Mouse (Mus musculus): ENCODE data around the gene Qrich1.
A peak's percentile ranks its signal among the peaks of the same experiment; 100 is the strongest.

Gene Qrich1

DNA sequence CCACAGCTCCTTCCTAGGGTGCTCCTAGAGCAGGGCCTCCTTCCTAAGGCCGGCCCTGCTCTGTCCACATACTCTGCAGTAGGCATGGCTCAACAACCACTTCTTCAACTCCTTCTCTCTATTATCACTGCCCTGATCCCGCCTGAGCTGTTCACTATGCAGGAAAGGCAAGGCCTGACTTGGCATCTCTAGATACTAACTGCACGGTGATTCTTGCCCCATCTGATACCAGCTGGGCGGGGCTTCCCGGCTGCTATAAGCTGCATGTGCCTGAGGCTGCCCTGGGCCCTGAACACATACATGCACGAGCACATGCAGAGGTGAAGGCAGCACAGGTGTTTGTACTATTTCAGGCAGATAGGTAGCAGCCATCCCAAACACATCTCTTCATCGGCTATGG, 47.5 kb downstream of the Qrich1 start:
- DNase-seq (ENCODE audit: low spot score) = no peak

DNA sequence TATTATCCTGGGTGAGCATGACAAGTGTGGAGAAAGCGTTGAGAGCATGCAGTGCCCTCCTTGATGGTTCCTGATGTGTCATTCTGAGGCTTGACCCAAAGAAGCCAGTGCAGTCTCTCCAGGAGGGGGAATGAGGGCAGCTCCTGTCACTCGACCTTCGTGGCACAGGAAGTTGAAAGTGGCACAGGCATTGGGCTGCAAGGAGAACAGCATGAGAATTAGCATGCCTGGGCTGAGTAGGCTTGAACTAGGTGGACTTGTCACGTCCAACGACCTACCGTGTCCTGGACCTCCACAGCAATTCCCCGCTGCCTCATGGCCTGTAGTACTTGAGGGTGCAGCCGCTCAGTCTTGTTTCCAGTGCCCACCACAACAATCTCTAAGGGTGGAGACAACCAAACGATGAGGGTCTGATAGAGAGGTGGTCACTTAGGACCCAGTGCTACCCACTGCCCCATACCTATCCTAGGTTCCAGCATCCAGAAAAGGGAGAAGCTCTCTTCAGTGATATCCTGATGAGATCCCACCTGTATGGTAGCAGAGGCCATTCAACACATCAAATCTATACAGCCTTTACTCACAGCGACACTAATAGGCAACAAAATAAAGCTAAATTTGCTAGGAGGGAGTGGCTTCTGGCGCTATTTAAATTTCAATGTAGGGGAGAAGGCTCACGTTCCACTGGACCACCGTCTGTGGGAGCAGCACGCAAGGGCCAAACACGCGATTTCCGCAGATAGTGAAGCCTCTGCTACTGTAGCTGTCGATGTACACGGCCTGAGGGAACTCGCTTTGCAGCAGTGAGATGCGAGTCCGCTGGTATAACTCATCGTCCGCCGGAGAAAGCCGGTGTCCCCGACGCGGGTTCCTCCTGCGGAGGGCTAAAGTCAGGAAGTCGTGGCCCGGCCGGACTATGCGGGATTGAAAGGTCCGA, 49.5 kb downstream of the Qrich1 start:
- no peak for DNase-seq (ENCODE audit: low spot score)

DNA sequence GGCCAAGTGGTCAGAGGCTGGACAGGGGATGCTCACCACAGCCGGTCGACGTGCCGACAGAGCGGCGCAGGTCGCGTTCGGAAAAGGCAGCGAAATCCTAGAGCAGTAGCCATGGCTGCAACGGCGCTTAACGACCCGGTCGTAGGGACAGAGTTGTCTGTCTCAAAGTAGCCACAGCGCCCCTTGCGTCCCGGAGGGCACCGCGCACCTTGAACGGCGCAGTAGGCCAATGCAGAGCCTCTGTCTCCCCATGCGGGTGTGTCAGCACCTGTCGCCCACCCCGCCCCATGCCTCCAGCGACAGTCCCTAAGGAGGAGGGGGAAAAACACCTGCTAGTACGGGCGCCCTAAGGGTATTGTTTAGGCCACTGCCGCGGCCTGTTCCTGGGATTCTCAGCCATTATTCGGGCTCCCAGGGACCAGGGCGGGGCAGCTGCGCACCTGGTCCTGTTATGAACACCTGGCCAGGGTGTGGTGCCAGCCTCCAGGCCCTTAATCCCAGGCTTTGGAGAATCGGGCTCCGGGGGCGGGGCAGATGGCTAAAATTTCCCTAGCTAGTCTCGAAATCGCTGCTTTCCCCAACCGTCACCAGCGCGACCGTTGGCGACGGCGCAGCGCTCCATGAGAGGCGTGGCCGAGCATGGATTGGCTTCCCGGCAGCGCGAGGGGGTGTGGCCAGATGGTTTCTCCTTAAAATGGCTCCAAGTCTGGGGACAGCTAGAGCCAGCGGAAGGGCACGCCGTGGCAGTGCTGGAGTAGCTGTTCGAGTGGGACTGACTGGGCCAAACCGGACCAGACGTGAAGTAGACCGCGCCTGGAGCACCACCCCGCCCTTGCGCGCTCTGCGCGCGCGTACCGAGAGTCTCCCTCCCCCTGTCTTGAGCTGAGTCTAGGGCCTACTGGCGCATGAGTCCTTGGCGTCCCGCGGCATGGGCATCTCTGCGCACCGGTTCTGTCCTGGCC, 50.5 kb downstream of the Qrich1 start, which contains the start of gene Ndufaf3:
Gene Ndufaf3, minus strand, starts transcription at position 620 of the 962 bp plus-strand sequence.
- peak; percentile 92 for DNase-seq (ENCODE audit: low spot score)

DNA sequence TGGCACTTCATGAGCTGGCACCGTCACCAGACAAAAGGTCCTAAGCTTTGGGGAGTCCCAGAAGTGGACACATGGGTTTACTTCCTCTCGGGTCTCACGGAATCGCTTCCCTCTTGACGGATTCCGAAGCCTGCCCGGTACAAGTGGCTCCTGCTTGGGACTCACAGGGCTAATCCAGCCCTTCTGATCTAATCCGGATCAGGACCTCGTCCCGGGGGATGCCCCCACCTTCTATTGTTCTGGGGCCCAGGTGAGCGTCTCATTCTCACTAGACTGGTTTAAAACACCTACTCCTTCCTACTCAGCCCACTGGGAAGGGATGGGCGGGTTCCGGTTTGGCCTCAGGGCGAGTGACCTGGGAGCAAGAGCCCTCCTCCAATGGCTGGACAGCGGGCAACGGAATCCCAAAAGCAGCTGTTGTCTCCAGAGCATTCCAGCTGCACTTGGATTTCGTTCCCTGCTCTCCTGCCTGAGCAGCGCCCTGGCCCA, 51.4 kb downstream of the Qrich1 start:
- DNase-seq (ENCODE audit: low spot score) = no peak

DNA sequence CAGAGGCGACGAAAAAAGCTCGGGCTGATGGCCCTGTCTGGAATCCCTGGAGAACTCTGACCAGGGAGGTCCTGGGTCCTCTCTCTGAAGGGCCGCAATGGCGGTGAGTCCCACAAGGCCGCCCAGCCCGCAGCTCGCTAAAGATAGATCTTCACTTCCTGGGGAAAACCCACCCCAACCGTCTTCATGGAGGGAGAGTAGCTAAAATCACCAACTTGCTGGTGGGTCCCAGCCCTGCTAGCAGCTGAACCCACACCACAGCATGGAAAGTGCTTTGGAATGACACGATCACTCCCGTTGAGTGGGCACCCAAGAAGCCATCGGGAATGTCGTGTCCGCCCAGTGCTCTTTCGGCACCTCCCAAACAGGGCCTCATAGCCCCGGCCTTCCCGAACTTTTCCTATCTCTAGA, 51.9 kb downstream of the Qrich1 start:
- DNase-seq (ENCODE audit: low spot score) = no peak

DNA sequence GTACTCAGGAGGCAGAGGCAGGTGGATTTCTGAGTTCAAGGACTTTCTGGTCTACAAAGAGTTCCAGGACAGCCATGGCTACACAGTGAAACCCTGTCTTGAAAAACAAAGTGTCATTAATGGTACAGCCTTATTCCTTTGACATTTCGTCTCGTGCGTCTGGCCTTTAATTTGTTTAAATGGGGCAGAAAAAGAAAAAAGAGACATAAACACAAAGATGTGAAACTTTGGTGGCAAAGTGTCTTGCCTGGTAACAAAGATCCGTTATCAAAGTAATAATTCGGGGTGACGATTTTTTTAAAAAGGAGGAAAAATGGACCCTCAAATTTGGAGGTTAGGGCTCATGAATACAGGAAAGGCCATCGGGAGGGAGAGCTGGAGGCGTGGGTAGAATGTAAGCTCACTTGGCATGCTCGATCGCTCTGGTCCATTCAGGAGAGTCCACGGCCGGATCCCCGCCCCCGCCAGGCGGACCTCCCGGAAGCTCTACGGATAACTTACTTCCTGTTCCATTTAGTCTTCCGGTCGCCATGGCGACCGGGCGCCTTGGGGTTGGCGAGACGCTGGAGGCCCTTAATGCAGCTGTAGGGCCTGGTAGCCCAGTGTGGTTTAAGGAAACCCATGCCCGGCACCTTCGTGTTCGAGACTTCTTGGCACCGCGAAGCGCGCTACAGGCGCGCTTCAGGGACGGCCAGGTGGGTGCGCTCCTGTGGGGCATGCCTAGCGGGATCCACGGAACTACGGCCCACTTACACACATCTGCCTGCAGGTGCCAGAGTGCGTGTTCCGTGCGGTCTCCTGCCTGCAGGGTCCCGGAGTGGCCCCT, 53.0 kb downstream of the Qrich1 start, which contains the start of gene Dalrd3:
Gene Dalrd3, plus strand, starts transcription at position 506 of the 826 bp plus-strand sequence.
- DNase-seq (ENCODE audit: low spot score) = peak; percentile 91

DNA sequence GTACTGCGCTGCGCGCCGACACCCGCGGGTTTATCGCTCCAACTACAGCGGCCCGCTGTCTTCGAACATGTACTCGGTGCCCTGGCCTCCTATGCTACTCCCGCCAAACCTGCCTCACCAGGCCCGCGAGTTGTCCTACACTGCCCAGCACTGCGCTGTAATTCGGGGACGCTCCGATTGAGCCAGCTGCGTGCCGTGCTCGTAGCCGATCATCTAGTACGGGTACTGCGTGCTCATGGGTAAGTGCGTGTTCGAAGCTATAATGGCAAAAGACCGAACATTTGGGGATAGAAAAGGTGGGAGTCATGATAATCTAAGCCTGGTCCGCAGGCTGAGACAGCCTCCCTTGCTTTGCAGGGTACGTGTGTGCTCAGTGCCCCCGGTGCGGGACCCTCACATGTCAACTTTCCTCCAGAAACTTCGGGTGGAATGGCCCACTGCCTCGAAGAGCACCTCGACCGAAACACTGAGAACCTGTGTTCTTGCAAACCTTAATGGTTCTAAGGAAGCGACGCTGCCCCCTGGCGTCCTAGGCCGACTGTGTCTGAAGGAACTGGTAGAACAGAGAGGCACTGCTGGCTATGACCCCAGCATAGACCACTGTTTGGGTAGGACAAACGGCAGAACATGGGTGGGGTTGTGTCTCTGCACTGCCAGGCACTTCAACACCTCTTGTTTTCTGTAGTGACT, 53.7 kb downstream of the Qrich1 start:
- peak; percentile 84 for DNase-seq (ENCODE audit: low spot score)

DNA sequence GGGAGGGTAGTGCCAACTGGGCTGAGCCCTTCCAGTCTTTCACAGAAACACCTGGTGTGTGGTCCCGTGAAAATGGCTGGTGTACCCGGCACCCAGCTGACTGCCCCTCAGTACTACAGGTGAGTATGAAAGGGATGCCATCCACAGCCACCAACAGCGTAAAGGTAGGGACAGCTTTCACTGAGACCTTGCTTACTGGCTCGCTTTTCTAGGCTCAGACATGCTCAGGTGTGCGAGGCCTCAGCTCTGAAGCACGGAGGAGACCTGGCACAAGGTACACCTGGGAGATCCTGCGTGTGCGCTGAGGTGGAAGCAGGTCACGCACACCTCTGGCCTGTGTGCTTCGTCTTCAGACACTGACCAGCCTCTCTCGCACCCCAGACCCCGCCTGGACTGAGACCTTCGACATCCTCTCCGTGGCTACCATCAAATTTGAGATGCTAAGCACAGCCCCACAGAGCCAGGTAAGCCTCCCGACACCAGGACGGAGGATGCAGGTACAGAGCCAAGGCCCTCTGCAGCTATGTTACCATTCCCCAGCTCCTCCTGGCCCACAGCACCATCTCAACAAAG, 54.9 kb downstream of the Qrich1 start:
- no peak for DNase-seq (ENCODE audit: low spot score)

DNA sequence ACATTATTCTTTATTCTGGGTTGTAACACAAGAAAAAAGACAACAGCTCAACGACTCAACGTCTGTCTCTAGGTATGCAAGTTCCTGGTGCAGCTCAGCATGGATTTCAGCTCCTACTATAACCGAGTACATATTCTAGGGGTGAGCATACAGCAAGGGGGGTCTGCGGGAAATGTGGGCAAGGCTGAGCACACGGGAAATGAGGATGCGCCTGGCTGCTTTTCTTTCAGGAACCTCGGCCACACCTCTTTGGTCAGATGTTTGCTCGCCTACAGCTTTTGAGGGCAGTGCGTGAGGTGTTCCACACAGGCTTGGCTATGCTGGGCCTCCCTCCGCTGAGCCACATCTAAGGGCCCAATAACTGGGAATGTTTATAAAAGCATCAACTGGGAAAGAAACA, 55.7 kb downstream of the Qrich1 start:
- DNase-seq (ENCODE audit: low spot score) = no peak

DNA sequence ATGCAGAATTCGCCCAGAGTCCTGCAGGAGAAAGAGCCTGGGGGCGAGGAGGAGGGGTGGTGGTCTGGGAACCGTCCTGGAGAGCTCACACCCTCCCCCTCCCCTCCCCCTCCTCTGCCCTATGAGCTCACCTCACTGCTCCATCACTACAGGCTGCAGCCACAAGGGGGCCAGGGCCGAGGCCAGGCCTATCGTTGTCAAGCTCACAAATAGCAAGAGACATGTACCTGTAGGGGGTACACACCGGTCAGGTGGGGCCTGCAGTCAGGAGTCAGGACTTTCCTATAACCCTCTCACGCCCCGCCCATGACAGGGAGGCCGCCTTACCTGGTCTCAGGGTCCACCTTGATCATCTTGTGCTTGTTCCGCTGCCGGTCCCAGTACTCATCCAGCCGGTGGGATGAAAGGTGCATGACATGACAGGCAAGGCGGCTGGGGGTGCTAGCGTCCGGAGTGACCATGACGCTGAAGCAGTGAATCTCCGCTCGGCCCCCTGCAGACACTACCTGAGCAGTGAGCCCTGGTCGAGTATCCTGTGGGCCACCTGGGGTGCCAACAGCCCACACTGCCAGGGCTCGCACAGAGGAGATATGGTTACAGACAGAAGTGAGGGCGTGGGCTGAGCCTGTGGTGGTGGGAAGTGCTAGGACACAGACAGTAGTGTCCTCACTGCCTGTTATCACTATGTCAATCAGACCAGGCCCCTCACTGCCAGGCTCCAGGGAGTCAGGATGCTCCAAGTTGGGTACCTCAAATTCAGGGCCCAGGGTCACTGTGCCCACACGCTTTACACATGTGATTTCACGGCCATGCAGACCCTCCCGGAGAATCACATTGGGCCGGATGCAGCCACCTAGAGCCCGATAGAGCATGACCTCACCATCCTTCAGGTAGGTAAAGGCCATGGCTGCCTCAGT, 57.4 kb downstream of the Qrich1 start:
- no peak for DNase-seq (ENCODE audit: low spot score)

DNA sequence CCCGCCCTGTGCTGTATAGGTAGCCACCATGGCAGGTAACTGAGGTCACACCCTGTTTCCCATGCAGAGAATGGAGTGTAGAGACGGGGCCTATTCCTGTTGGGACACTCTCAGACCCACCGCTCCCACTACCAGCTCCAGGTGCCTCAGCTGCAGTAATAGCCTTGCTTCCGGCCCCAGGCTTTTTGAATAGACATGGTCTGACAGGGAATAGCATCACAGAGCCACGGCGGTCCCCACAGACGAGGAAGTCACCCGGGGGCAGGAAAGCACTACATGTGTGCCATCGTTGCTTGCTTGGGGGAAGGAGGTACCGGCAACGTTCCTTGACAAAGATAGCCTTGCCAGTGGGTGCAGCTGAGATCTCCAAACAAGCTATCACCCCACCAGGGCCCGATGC, 58.3 kb downstream of the Qrich1 start:
- no peak for DNase-seq (ENCODE audit: low spot score)

DNA sequence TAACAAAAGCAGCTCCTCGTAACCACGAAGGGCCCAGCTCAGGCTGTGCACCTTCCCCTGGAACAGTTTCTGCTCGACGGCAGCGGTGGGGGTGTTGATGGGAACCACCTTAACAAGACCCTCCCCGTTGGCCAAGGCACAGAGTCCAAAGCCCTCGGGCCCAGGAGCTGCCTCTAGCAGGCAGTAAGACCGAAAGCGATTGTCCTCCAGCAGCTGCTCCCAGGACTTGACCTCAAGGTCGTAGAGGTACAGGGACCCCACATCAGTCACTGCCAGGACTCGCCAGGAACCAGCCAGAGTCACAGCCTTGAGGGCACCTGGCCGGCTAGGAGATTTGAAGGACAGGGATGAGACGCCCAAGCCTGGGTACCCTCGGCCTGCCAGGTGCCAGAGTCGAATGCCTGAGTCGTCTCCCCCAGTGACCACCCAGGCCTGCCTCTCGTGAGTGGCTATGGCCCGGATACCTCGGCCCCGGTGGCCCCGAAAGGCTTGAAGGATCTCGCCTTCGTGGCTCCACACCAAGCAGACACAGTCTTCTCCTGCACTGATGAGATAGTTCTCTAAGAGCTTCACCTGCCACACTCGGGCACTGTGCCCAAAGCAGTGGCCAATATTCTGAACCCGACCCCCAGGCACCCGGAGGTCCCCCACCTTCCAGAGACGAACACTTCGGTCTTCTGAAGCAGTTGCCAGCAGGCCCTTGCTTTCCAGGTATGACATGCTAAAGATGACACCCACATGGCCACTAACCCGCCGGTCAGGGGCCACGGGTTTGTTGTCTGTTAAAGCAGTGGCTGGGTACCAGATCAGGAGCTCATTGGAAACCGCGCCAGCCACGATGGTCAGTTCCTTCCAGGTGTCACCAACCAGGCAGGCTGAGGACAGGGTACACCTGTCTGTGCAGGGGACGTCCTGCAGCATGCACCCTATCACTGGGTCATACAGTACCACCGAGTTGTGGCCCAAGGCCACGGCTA, 59.0 kb downstream of the Qrich1 start:
- no peak for DNase-seq (ENCODE audit: low spot score)

DNA sequence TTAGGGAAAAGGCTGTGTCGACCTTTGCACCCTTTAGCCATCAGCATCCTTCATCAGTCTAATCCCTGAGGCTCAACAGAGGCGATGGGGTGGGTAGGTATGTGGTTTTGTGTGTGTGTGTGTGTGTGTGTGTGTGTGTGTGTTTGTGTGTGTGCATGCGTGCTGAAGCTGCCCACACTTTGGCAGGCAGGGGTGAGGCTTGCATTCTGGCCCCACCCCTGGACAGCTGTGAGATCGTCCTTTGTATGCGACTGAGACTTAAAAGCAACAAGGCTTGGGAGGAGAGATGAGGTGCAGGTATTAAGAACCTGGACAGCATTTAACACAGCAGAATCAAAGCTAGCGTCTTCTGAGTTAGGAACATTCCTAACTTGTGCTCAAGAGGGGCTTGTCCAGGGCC, 60.4 kb downstream of the Qrich1 start:
- no peak for DNase-seq (ENCODE audit: low spot score)

DNA sequence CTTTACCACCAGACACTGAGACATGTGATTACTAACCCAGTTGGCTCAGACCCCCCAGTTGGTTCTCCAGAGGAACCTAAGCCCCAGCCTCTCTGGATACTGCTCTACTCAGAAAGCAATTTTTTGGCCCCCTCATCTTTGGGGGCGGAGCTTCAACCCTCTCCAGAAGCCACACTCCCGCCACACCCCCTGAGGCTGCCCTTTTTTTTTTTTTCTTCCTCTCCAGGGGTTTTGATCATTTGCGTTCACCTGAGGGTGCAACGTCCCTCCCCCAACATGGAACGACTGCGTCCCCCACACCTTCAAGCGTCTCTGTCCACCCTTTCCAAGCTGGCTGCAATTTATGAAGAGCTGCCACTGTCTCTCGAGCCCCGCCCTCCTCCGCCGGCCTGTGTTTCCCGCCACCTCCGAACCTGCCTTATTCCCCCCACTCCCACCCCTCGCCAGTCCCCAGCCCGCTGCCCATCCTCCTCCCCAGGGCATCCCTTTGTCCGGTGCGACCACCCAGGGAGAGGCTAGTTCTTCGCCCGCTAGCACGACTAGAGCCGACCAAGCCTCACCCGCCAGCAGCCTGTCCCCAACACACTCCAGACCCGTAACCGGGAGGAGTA, 61.4 kb downstream of the Qrich1 start:
- no peak for DNase-seq (ENCODE audit: low spot score)

DNA sequence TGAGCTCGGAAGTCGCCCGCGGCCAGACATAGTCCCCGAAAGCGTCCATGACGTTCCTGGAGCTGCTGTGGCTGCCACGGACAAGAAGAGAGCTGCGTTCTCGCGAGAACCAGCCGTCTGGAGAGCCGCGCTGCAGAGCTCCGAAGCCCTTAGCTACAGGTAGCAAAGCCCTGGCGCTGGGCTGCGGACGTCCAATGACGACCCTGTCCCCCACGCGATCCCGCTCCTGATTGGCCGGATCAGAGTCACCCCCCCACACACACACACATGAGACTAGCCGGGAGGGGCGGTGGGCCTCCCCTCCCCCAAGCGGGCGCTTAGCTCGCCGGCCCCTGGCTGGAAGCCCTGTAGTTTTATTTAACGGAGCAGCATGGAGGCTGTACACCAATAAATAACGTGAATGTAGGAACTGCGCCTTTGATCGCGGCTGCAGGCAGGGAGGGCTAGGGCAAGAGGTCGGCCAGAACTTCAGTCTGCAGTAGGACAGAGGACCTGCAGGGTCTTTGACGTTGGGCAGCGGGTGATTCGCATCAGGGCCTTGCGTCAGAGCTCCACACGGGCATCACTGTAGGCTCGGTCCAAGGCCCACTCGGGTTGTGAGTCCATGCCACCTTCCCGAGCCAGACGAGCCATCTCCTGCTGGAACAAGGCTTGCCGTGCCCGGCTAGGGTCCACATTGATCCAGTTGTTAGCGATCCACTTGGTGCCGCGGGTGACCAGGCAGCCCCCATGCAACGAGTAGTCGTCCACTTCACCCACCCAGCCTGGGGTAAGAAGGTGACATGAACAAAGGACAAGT, 62.1 kb downstream of the Qrich1 start, which contains the start of gene Wdr6:
Gene Wdr6, minus strand, starts transcription at position 195 of the 799 bp plus-strand sequence.
- peak; percentile 77 for DNase-seq (ENCODE audit: low spot score)

DNA sequence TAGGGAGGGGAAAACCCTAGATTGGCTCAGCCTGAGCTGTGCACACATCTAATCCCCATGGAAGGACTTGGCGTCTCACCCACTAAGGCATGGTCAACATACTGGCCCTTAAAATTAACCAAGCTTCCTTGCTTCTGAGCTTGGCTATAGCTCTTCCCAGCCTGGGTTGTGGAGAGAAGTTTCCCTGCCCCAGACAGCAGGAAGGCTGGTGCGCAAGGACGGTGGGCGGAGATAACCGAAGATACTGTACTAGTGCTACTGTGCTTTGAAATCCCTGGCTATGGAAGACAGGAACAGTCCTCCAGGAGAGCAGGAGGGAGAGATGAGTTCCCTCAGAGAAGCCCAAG, 62.7 kb downstream of the Qrich1 start:
- no peak for DNase-seq (ENCODE audit: low spot score)
